Mouse (Mus musculus) brain, embryonic 14.5 days (tissue): ENCODE results near the gene Cel.

ENCODE experiments used
- CTCF ChIP-seq: fragments of 200-500 bp; IDR thresholded peaks from 2 replicates; pipeline ENCODE4 v1.5.1; 2012; ENCODE audit warnings: inconsistent platforms, mild to moderate bottlenecking, moderate library complexity, borderline replicate concordance; ENCODE audit not compliant: insufficient read depth, insufficient read length; ENCODE audit errors: extremely low read depth
- POLR2A ChIP-seq: fragments of 200-500 bp; IDR thresholded peaks from 2 replicates; pipeline ENCODE4 v1.6.1; 2012; ENCODE audit warnings: mild to moderate bottlenecking, inconsistent platforms, borderline replicate concordance; ENCODE audit not compliant: poor library complexity, insufficient read depth, insufficient read length, severe bottlenecking; ENCODE audit errors: extremely low read depth

GRCm38 (mm10) chr2:28528354-28528730, 34.9 kb downstream of the Cel start:
- TF ChIP-seq POLR2A (no peak), CTCF (no peak)
